Mouse (Mus musculus): Measurements from ENCODE around the gene Tmem235. TPM values are rescaled to one million over a fixed set of nuclear protein-coding genes. Genes with fewer than 3 reads are reported as not detected.
"Not testable (repeated sequence)": the region's sequence is repeated elsewhere in the genome, so short reads cannot be mapped to it uniquely, and the experiment has no call there.

The Tmem235 gene
- polyA plus RNA-seq, 1 experiment: not detected

DNA sequence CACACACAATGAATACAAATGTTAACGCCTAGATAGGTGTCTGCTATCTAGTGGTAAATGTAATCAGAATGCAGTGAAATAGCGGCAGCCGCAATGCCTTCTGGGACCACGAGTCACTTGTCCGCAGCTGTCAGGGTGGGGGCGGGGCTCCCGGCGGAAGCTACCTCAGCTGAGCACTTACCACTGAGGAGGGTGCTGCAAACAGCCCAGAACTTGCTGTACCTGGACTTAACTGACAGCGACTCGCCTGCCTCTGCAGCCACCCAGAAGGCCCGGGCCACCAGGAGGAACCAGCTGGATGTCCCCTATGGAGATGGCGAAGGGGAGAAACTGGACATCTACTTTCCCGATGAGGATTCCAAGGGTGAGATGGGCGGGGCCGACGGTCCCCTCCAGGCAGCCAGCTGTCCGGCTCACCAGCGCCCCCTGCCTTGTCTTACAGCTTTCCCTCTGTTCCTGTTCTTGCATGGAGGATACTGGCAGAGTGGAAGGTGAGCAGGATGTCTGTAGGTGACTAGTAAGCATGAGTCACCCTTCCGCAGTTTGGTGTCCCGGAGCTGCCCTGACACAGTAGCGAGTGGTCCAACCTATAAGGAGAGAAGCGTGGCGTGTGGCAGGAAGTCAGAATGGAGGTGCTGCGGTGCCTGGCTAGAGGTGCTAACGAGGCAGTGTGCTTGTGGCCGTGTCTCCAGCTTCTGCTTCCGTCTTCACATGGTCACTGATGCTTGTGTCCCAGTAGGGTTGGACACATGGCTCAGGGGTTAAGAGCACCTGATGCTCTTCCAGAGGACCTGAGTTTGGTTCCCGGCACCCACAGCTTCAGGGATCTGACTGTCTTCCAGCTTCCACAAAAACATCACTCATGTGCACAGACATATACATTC lies 28.2 kb upstream of the Tmem235 start:
- no peaks in the 10 kb centered on the region for H3K36me3 ChIP-seq (ENCODE audit: control insufficient read depth, insufficient read depth)
- no peaks in the 10 kb centered on the region for H3K79me2 ChIP-seq (ENCODE audit: control insufficient read depth, insufficient read depth)
- peak overlapping the region; percentile 15 for H3K4me3 ChIP-seq
- peak overlapping the region; percentile 68 for H3K4me2 ChIP-seq (ENCODE audit: low read depth)
- no peak overlapping the region for H3ac ChIP-seq (ENCODE audit: control insufficient read depth, insufficient read length)
- H3K27me3 ChIP-seq (ENCODE audit: control insufficient read depth, insufficient read depth, insufficient read length): no peaks in the 10 kb centered on the region
- TF ChIP-seq POLR2AphosphoS2 (IDR thresholded peaks at IDR 0.05; ENCODE audit: insufficient read length, low read depth) (peak; percentile 29), MYOG (IDR thresholded peaks at IDR 0.05; ENCODE audit: control insufficient read depth in 1 of 3, insufficient read depth in 1 of 3, insufficient read length in 2 of 3, low read depth in 2 of 3) (peak in 2 of 3 experiments; percentile 75 to 81), SRF (IDR thresholded peaks at IDR 0.05; ENCODE audit: control insufficient read depth, insufficient read length, low read depth) (no peak), MYOD1 (IDR thresholded peaks at IDR 0.05; ENCODE audit: control insufficient read depth in 1 of 3, insufficient read length in 2 of 3, low read depth in 2 of 3) (peak in 2 of 3 experiments; percentile 75 to 85)

DNA sequence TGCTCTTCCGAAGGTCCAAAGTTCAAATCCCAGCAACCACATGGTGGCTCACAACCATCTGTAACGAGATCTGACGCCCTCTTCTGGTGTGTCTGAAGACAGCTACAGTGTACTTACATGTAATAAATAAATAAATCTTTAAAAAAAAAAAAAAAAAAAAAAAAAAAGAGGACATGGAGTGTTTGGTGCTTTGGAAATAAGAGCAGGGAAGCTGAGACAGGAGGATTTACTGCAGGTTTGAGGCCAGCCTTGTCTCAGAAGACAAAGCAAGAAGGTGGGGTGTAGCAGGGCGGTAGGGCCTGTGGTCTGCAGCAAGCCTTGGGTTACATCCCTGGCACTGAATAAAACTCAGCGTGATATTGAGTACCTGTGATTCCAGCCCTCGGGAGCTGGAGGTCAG lies 27.0 kb upstream of the Tmem235 start:
- not testable (repeated sequence) for H3K36me3 ChIP-seq (ENCODE audit: control insufficient read depth, insufficient read depth); H3K27me3 ChIP-seq (ENCODE audit: control insufficient read depth, insufficient read depth, insufficient read length); H3K79me2 ChIP-seq (ENCODE audit: control insufficient read depth, insufficient read depth); H3ac ChIP-seq (ENCODE audit: control insufficient read depth, insufficient read length); H3K4me2 ChIP-seq (ENCODE audit: low read depth); H3K4me3 ChIP-seq

GRCm38 (mm10) chr11:117834086-117834485 lies 26.5 kb upstream of the Tmem235 start:
- no peaks in the 10 kb centered on the region for H3K36me3 ChIP-seq (ENCODE audit: control insufficient read depth, insufficient read depth)
- no peak for TF ChIP-seq USF1 (IDR thresholded peaks at IDR 0.05; ENCODE audit: low read depth)
- no peak for TF ChIP-seq POLR2AphosphoS2 (IDR thresholded peaks at IDR 0.05; ENCODE audit: insufficient read length, low read depth)
- no peak for TF ChIP-seq MYOD1 (IDR thresholded peaks at IDR 0.05; ENCODE audit: control insufficient read depth in 1 of 3, insufficient read length in 2 of 3, low read depth in 2 of 3)
- TF ChIP-seq SRF (IDR thresholded peaks at IDR 0.05; ENCODE audit: control insufficient read depth, insufficient read length, low read depth): no peak
- TF ChIP-seq CEBPB (IDR thresholded peaks at IDR 0.05; ENCODE audit: insufficient read depth, poor library complexity, severe bottlenecking): no peak
- H3K79me2 ChIP-seq (ENCODE audit: control insufficient read depth, insufficient read depth): no peaks in the 10 kb centered on the region
- no peaks in the 10 kb centered on the region for H3K27me3 ChIP-seq (ENCODE audit: control insufficient read depth, insufficient read depth, insufficient read length)
- no peak overlapping the region for H3K4me3 ChIP-seq
- H3ac ChIP-seq (ENCODE audit: control insufficient read depth, insufficient read length): no peak overlapping the region
- H3K4me2 ChIP-seq (ENCODE audit: low read depth): no peak overlapping the region

- TF ChIP-seq CEBPB (IDR thresholded peaks at IDR 0.05; ENCODE audit: insufficient read depth, poor library complexity, severe bottlenecking): no peak
- TF ChIP-seq TCF12 (IDR thresholded peaks at IDR 0.05; ENCODE audit: insufficient read depth, poor library complexity, severe bottlenecking): no peak
- TF ChIP-seq POLR2AphosphoS2 (IDR thresholded peaks at IDR 0.05; ENCODE audit: insufficient read length, low read depth): no peak
- no peak for TF ChIP-seq MAX (IDR thresholded peaks at IDR 0.05; ENCODE audit: low read depth)
- no peak for TF ChIP-seq E2F4 (IDR thresholded peaks at IDR 0.05; ENCODE audit: insufficient read depth)
- no peak for TF ChIP-seq MYOD1 (IDR thresholded peaks at IDR 0.05; ENCODE audit: control insufficient read depth in 1 of 3, insufficient read length in 2 of 3, low read depth in 2 of 3)
- no peak for TF ChIP-seq POLR2A (IDR thresholded peaks at IDR 0.05; ENCODE audit: insufficient read length, low read depth)
- TF ChIP-seq TCF3 (IDR thresholded peaks at IDR 0.05; ENCODE audit: insufficient read length, low read depth): no peak
- no peak for TF ChIP-seq REST (IDR thresholded peaks at IDR 0.05; ENCODE audit: insufficient read depth, insufficient read length)
- TF ChIP-seq MYOG (IDR thresholded peaks at IDR 0.05; ENCODE audit: control insufficient read depth in 1 of 3, insufficient read depth in 1 of 3, insufficient read length in 2 of 3, low read depth in 2 of 3): no peak
- no peak for TF ChIP-seq SRF (IDR thresholded peaks at IDR 0.05; ENCODE audit: control insufficient read depth, insufficient read length, low read depth)
- no peak overlapping the region for H3ac ChIP-seq (ENCODE audit: control insufficient read depth, insufficient read length)
- no peaks in the 10 kb centered on the region for H3K79me2 ChIP-seq (ENCODE audit: control insufficient read depth, insufficient read depth)
- no peak overlapping the region for H3K4me2 ChIP-seq (ENCODE audit: low read depth)
- no peaks in the 10 kb centered on the region for H3K27me3 ChIP-seq (ENCODE audit: control insufficient read depth, insufficient read depth, insufficient read length)
- no peak overlapping the region for H3K4me3 ChIP-seq
- H3K36me3 ChIP-seq (ENCODE audit: control insufficient read depth, insufficient read depth): no peaks in the 10 kb centered on the region
These were observed 24.2 kb upstream of the Tmem235 start for GRCm38 (mm10) chr11:117836306-117836705.

- TF ChIP-seq MYOD1 (IDR thresholded peaks at IDR 0.05; ENCODE audit: control insufficient read depth in 1 of 3, insufficient read length in 2 of 3, low read depth in 2 of 3): peak in 1 of 3 experiments; percentile 50
- TF ChIP-seq MAX (IDR thresholded peaks at IDR 0.05; ENCODE audit: low read depth): no peak
- TF ChIP-seq POLR2A (IDR thresholded peaks at IDR 0.05; ENCODE audit: insufficient read length, low read depth): no peak
- no peak for TF ChIP-seq SRF (IDR thresholded peaks at IDR 0.05; ENCODE audit: control insufficient read depth, insufficient read length, low read depth)
- TF ChIP-seq POLR2AphosphoS2 (IDR thresholded peaks at IDR 0.05; ENCODE audit: insufficient read length, low read depth): no peak
- peak in 1 of 3 experiments; percentile 21 for TF ChIP-seq MYOG (IDR thresholded peaks at IDR 0.05; ENCODE audit: control insufficient read depth in 1 of 3, insufficient read depth in 1 of 3, insufficient read length in 2 of 3, low read depth in 2 of 3)
- no peak for TF ChIP-seq E2F4 (IDR thresholded peaks at IDR 0.05; ENCODE audit: insufficient read depth)
- Histone ChIP-seq H3K36me3 (ENCODE audit: control insufficient read depth, insufficient read depth) (no peaks in the 10 kb centered on the region), H3ac (ENCODE audit: control insufficient read depth, insufficient read length) (no peak overlapping the region), H3K4me2 (ENCODE audit: low read depth) (no peak overlapping the region), H3K4me3 (no peak overlapping the region), H3K79me2 (ENCODE audit: control insufficient read depth, insufficient read depth) (no peaks in the 10 kb centered on the region), H3K27me3 (ENCODE audit: control insufficient read depth, insufficient read depth, insufficient read length) (no peaks in the 10 kb centered on the region)
These were observed 22.0 kb upstream of the Tmem235 start for GRCm38 (mm10) chr11:117838572-117838971.

Data from myocyte (in vitro differentiated cells).